Mouse (Mus musculus): Measurements from ENCODE around the gene Cracr2a. TPM values are rescaled to one million over a fixed set of nuclear protein-coding genes. Genes with fewer than 3 reads are reported as not detected.

Cracr2a gene
- polyA plus RNA-seq, 2 experiments = 0.35 to 0.51 TPM

DNA sequence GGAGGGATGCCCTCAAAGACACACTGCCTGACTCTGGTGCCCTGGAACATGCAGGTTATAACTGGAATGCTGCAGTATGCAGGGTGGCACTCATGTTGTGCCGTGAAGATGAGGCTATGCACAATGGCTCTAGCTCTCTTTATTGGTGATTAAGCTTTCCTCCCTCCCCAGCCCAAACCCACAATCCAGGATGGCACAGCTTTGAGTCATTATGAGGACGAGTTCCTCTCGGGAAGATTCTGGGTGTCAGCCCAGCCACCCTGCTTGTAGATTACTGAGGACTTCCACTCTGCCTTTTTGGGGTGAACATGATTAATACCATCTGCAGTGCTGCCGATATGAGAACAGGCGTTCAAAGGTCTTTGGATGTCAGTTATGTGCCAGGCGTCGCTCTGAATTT is 132.5 kb downstream of the Cracr2a start:
- Histone ChIP-seq H3K27ac (no peak overlapping the region), H3K36me3 (replicated peaks; ENCODE audit: control insufficient read depth, insufficient read depth, low read depth) (no peaks in the 10 kb centered on the region), H3K27me3 (ENCODE audit: control insufficient read depth, insufficient read depth, low read length) (no peaks in the 10 kb centered on the region), H3K9me3 (ENCODE audit: control insufficient read depth, low read length) (no peaks in the 10 kb centered on the region), H3K4me3 (ENCODE audit: insufficient read depth in 1 of 2, low read depth in 2 of 2, low read length in 2 of 2) (no peak overlapping the region), H3K4me2 (ENCODE audit: low read depth) (no peak overlapping the region), H3K9ac (replicated peaks) (no peak overlapping the region), H3K4me1 (replicated peaks; ENCODE audit: control insufficient read depth in 2 of 2, insufficient read depth in 2 of 2, low read length in 1 of 2) (0 out of 4 replicates have a peak, but pooled peaks cover 0 to 1% of the 10 kb centered on the region in 2 experiments)
- TF ChIP-seq CTCF (IDR thresholded peaks at IDR 0.05; ENCODE audit: low read depth) (no peak), EP300 (IDR thresholded peaks at IDR 0.05; ENCODE audit: low read depth) (no peak)
- ATAC-seq (ENCODE audit: insufficient read depth) (no peak), DNase-seq (ENCODE audit: low read depth in 3 of 3, low spot score in 3 of 3) (no peak)
- WGBS (ENCODE audit: insufficient replicate concordance) = 68% methylated on average over 7 of the region's 7 CpGs

DNA sequence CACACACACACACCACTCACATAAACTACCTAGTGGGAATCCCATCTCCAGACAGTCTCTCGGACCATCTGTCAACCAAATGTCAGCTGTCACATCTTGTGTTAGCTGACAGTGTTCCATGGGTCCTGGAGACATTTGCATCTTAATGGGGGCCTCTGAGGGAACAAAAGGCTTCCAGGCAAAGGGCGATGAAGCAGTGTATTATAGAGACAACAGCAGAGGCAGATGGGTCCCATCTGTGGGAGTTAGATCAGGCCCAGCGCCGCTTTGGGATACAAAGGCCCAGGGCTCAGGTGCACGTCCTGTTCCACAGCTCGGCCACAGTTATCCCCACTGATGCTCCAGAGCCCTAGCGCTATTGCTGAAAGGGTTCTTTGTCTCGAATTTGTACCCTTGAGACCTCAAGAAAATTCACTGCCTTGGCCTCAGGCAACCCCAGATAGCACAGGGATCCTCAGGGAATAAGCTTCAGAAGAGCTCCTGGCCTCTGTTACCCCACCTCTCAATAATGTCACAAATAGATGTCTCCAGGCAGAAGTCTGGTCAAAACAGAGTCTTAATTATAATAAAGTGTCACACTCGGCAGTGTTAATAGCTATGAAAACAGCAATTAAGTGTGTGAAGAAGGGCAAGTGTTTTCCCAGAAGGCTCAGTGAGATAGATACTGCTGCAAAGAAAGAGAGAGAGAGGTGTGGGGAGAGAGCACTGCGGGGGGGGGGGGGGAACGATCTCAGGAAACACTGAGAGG is 140.1 kb downstream of the Cracr2a start:
- no peak overlapping the region for H3K4me3 ChIP-seq (ENCODE audit: insufficient read depth in 1 of 2, low read depth in 2 of 2, low read length in 2 of 2)
- WGBS (ENCODE audit: insufficient replicate concordance) = 51% methylated on average over 10 of the region's 11 CpGs
- no peak for DNase-seq (ENCODE audit: low read depth in 3 of 3, low spot score in 3 of 3)
- H3K27ac ChIP-seq = no peak overlapping the region
- no peaks in the 10 kb centered on the region for H3K4me1 ChIP-seq (replicated peaks; ENCODE audit: control insufficient read depth in 2 of 2, insufficient read depth in 2 of 2, low read length in 1 of 2)
- no peak overlapping the region for H3K9ac ChIP-seq (replicated peaks)
- H3K4me2 ChIP-seq (ENCODE audit: low read depth) = no peak overlapping the region
- no peaks in the 10 kb centered on the region for H3K36me3 ChIP-seq (replicated peaks; ENCODE audit: control insufficient read depth, insufficient read depth, low read depth)
- H3K9me3 ChIP-seq (ENCODE audit: control insufficient read depth, low read length) = no peaks in the 10 kb centered on the region
- ATAC-seq (ENCODE audit: insufficient read depth) = no peak
- H3K27me3 ChIP-seq (ENCODE audit: control insufficient read depth, insufficient read depth, low read length) = no peaks in the 10 kb centered on the region
- TF ChIP-seq EP300 (IDR thresholded peaks at IDR 0.05; ENCODE audit: low read depth) (no peak), CTCF (IDR thresholded peaks at IDR 0.05; ENCODE audit: low read depth) (no peak)

DNA sequence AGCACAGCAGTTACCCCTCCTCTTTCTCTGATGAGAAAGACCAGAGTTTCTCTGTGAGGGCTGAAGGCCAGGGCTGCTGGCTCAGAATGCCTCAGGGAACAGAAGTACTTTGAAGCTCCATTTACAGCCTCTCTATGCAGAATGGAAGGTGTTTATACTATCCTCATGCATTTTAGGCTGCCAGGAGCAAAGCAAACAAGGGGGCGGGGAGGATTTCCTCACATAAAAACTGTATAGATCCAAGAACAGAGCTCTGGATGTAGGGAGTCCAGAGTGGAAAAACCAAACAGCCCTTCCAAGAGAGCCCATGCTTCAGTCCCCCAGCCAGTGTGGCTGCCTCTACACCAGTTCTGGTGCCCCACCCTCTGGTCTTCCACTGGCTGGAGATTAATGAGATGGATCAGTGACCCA is 147.1 kb downstream of the Cracr2a start:
- DNase-seq (ENCODE audit: low read depth in 3 of 3, low spot score in 3 of 3) = no peak
- Histone ChIP-seq H3K9me3 (ENCODE audit: control insufficient read depth, low read length) (no peaks in the 10 kb centered on the region), H3K4me1 (replicated peaks; ENCODE audit: control insufficient read depth in 2 of 2, insufficient read depth in 2 of 2, low read length in 1 of 2) (no peaks in the 10 kb centered on the region), H3K4me2 (ENCODE audit: low read depth) (no peak overlapping the region), H3K4me3 (ENCODE audit: insufficient read depth in 1 of 2, low read depth in 2 of 2, low read length in 2 of 2) (no peak overlapping the region), H3K27me3 (ENCODE audit: control insufficient read depth, insufficient read depth, low read length) (no peaks in the 10 kb centered on the region), H3K9ac (replicated peaks) (no peak overlapping the region), H3K36me3 (replicated peaks; ENCODE audit: control insufficient read depth, insufficient read depth, low read depth) (no peaks in the 10 kb centered on the region), H3K27ac (no peak overlapping the region)
- 18% methylated on average over 1 of the region's 1 CpGs for WGBS (ENCODE audit: insufficient replicate concordance)
- TF ChIP-seq CTCF (IDR thresholded peaks at IDR 0.05; ENCODE audit: low read depth) (no peak), EP300 (IDR thresholded peaks at IDR 0.05; ENCODE audit: low read depth) (no peak)
- ATAC-seq (ENCODE audit: insufficient read depth) = no peak

DNA sequence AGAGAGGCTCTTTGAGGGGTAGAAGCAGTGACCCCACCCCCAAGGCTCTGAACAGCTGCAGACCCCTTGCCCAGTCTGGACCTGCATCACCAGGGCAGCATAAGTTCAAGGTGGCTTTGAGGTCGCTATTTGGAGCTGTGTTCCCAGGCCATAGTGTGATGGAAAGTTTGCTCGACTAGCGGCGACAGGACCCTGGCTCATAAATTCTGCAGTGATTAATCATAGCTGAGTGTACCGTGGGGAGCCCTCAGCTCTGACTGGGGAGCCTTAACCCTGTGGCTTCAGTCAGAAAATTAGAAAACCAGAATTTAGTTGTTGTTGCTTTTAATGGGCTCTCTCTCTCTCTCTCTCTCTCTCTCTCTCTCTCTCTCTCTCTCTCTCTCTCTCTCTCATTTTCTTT is 153.8 kb downstream of the Cracr2a start:
- H3K27me3 ChIP-seq (ENCODE audit: control insufficient read depth, insufficient read depth, low read length) = no peaks in the 10 kb centered on the region
- H3K36me3 ChIP-seq (replicated peaks; ENCODE audit: control insufficient read depth, insufficient read depth, low read depth) = no peaks in the 10 kb centered on the region
- no peak overlapping the region for H3K4me2 ChIP-seq (ENCODE audit: low read depth)
- TF ChIP-seq EP300 (IDR thresholded peaks at IDR 0.05; ENCODE audit: low read depth) = no peak
- no peak for TF ChIP-seq CTCF (IDR thresholded peaks at IDR 0.05; ENCODE audit: low read depth)
- no peaks in the 10 kb centered on the region for H3K9me3 ChIP-seq (ENCODE audit: control insufficient read depth, low read length)
- DNase-seq (ENCODE audit: low read depth in 3 of 3, low spot score in 3 of 3) (no peak), ATAC-seq (ENCODE audit: insufficient read depth) (no peak)
- WGBS (ENCODE audit: insufficient replicate concordance) = 56% methylated on average over 5 of the region's 5 CpGs
- no peaks in the 10 kb centered on the region for H3K4me1 ChIP-seq (replicated peaks; ENCODE audit: control insufficient read depth in 2 of 2, insufficient read depth in 2 of 2, low read length in 1 of 2)
- no peak overlapping the region for H3K27ac ChIP-seq
- no peak overlapping the region for H3K9ac ChIP-seq (replicated peaks)
- no peak overlapping the region for H3K4me3 ChIP-seq (ENCODE audit: insufficient read depth in 1 of 2, low read depth in 2 of 2, low read length in 2 of 2)

DNA sequence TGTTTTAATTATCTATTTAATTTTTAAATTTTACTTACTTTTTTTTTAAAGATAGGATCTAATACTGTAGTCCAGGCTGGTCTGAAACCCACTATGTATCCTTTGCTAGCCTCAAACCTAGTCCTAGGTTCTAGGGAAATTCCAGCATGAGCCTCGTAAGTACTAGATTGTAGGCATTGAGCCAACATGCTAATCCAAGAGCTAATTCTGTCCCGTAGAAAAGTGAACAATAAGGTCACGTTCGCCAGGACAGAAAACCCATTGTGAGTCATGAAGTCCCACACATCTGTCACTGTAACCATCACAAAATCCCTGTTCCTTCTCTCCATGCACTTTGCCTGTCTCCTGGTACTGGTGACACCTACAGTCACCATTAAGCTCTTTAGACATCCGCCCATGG is 154.3 kb downstream of the Cracr2a start:
- Histone ChIP-seq H3K27ac (no peak overlapping the region), H3K36me3 (replicated peaks; ENCODE audit: control insufficient read depth, insufficient read depth, low read depth) (no peaks in the 10 kb centered on the region), H3K4me3 (ENCODE audit: insufficient read depth in 1 of 2, low read depth in 2 of 2, low read length in 2 of 2) (no peak overlapping the region), H3K4me2 (ENCODE audit: low read depth) (no peak overlapping the region), H3K27me3 (ENCODE audit: control insufficient read depth, insufficient read depth, low read length) (no peaks in the 10 kb centered on the region), H3K9me3 (ENCODE audit: control insufficient read depth, low read length) (no peaks in the 10 kb centered on the region), H3K4me1 (replicated peaks; ENCODE audit: control insufficient read depth in 2 of 2, insufficient read depth in 2 of 2, low read length in 1 of 2) (no peaks in the 10 kb centered on the region), H3K9ac (replicated peaks) (no peak overlapping the region)
- no peak for ATAC-seq (ENCODE audit: insufficient read depth)
- WGBS (ENCODE audit: insufficient replicate concordance) = 60% methylated on average over 5 of the region's 5 CpGs
- no peak for TF ChIP-seq CTCF (IDR thresholded peaks at IDR 0.05; ENCODE audit: low read depth)
- TF ChIP-seq EP300 (IDR thresholded peaks at IDR 0.05; ENCODE audit: low read depth) = no peak
- no peak for DNase-seq (ENCODE audit: low read depth in 3 of 3, low spot score in 3 of 3)

Measured in liver, embryonic 14.5 days (tissue).